Comparison of ENCODE assay signal across 27 mouse cellular contexts in the genomic region with DNA sequence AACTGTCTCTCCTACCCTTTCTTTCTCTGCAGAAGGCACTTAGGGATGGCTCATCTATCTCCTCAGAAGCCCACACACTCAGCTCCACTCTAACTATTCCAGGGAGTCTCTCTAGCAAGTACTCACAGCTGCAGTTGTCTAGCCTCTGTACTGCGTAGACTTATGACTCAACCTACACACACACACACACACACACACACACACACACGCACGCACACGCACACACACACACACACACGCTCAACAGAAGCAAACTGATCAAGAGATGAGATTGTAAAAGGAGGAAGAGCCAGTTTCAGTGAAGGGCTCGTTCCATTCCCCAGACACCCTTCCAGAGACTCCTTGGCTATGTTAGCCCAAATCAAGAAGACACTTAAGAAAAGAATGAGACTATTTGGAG. TPM values are rescaled to one million over a fixed set of nuclear protein-coding genes. Genes with fewer than 3 reads are reported as not detected.
DNase-seq lines count a peak whose midpoint lies in the region; ATAC-seq and TF ChIP-seq lines count a peak whose summit lies in the region.
"Had no signal": no experiment of that assay in that cellular context is flagged by ENCODE, and none has a peak within 500 bp of the region (broad histone marks: within the 10 kb centered on the region; RNA-seq: fewer than 3 reads in every experiment).

No protein-coding gene starts in this region.

- H3K4me1 ChIP-seq in CH12.LX (ENCODE audit: control insufficient read depth in 1 of 2, insufficient read depth in 2 of 2): peaks cover 6 to 59% of the 10 kb centered on the region in 2 experiments
- H3K4me1 ChIP-seq: embryonic facial prominence, embryonic 13.5 days; forebrain, embryonic 12.5 days; hindbrain, embryonic 10.5 days; intestine, embryonic 15.5 days; limb, embryonic 12.5 days; midbrain, embryonic 13.5 days; stomach, embryonic 15.5 days had no signal

- no peak for TF ChIP-seq RAD21 in CH12.LX (IDR thresholded peaks at IDR 0.05; ENCODE audit: low read depth, low read length)

- H3K79me2 ChIP-seq in CH12.LX (replicated peaks; ENCODE audit: control insufficient read depth, extremely low read depth, insufficient read depth, poor library complexity, severe bottlenecking): peaks cover 95% of the 10 kb centered on the region

- TF ChIP-seq CTCF in CH12.LX (conservative IDR thresholded peaks at IDR 0.05 in 1 of 2, IDR thresholded peaks at IDR 0.05 in 1 of 2; ENCODE audit: low read depth in 2 of 2, low read length in 2 of 2): no peak

- no peak for TF ChIP-seq POLR2A in CH12.LX (IDR thresholded peaks at IDR 0.05; ENCODE audit: low read depth, low read length)

- H3K4me2 ChIP-seq in CH12.LX (ENCODE audit: insufficient read depth, low read depth, poor library complexity, severe bottlenecking): no peak overlapping the region
- H3K4me2 ChIP-seq: embryonic facial prominence, embryonic 13.5 days; forebrain, embryonic 12.5 days; heart, embryonic 11.5 days; intestine, embryonic 15.5 days; limb, embryonic 12.5 days; liver, embryonic 11.5 days; midbrain, embryonic 13.5 days; stomach, embryonic 15.5 days had no signal

- H3K36me3 ChIP-seq in CH12.LX (replicated peaks in 1 of 2; ENCODE audit: control insufficient read depth in 1 of 2, insufficient read depth in 1 of 2, low read length in 1 of 2): peaks cover 54 to 79% of the 10 kb centered on the region in 2 experiments

- dilution Hi-C loops in CH12.LX (cut with MboI; ENCODE audit: extremely low pct_ligation_motif_present, extremely low pct_unique_long_range_greater_than_20kb, low sequenced_read_pairs): no loop called here

- no peak for TF ChIP-seq EP300 in CH12.LX (IDR thresholded peaks at IDR 0.05; ENCODE audit: low read length)

- no peak overlapping the region for H3K4me3 ChIP-seq in CH12.LX (replicated peaks in 1 of 3; ENCODE audit: low read depth in 2 of 3, low read length in 2 of 3, poor library complexity in 1 of 3)
- H3K4me3 ChIP-seq: embryonic facial prominence, embryonic 13.5 days; erythroblast, embryonic 14.5 days; forebrain, embryonic 12.5 days; hindbrain, embryonic 10.5 days; intestine, embryonic 15.5 days; limb, embryonic 12.5 days; midbrain, embryonic 13.5 days; stomach, embryonic 15.5 days had no signal

- ATAC-seq in megakaryocyte, adult 5-6 weeks (ENCODE audit: poor library complexity, severe bottlenecking): peak; percentile 33; the same call in 1 of the 2 replicates
- ATAC-seq: hindbrain, embryonic 16.5 days; intestine, embryonic 15.5 days; liver, postnatal 0 days; midbrain, embryonic 13.5 days had no signal

- H3K27me3 ChIP-seq in CH12.LX (replicated peaks): no peaks in the 10 kb centered on the region
- H3K27me3 ChIP-seq: embryonic facial prominence, embryonic 13.5 days; forebrain, embryonic 12.5 days; intestine, embryonic 15.5 days; limb, embryonic 12.5 days; midbrain, embryonic 13.5 days; stomach, embryonic 15.5 days had no signal

- no peak overlapping the region for H3K27ac ChIP-seq in CH12.LX (ENCODE audit: insufficient read depth, low read depth)
- H3K27ac ChIP-seq: embryonic facial prominence, embryonic 13.5 days; forebrain, embryonic 12.5 days; hindbrain, embryonic 10.5 days; intestine, embryonic 15.5 days; limb, embryonic 12.5 days; midbrain, embryonic 13.5 days; stomach, embryonic 15.5 days had no signal

- peak; percentile 38 to 53 for DNase-seq in left cerebral cortex, adult 9 months (ENCODE audit: low spot score in 2 of 2)
- no peak for DNase-seq in left cerebral cortex, adult 11 months (ENCODE audit: low spot score)
- peak; percentile 62 for DNase-seq in 416B (ENCODE audit: low read depth)
- no peak for DNase-seq in CH12.LX (ENCODE audit: extremely low read depth)
- no peak for DNase-seq in adrenal gland, adult 2 months
- no peak for DNase-seq in gastrocnemius, postnatal 10 days
- no peak for DNase-seq in testis, postnatal 14 days (ENCODE audit: low spot score)
- DNase-seq: adrenal gland, postnatal 36 days; cerebellum, adult 18-20 months; cerebellum, postnatal 14 days; heart, postnatal 10 days; kidney, adult 8-10 months; kidney, postnatal 10 days; liver, postnatal 0 days; lung, postnatal 10 days had no signal

- in situ Hi-C loops in CH12.LX (cut with MboI; ENCODE audit: low pct_ligation_motif_present, low pct_unique_long_range_greater_than_20kb, low sequenced_read_pairs): no loop called here

- H3K9ac ChIP-seq in CH12.LX (ENCODE audit: insufficient read depth, low read depth): no peak overlapping the region
- H3K9ac ChIP-seq: embryonic facial prominence, embryonic 13.5 days; forebrain, embryonic 12.5 days; intestine, embryonic 15.5 days; limb, embryonic 12.5 days; liver, postnatal 0 days; midbrain, embryonic 13.5 days; stomach, embryonic 15.5 days had no signal

- H3K9me3 ChIP-seq in CH12.LX (replicated peaks; ENCODE audit: low read length): peaks cover 11% of the 10 kb centered on the region
- H3K9me3 ChIP-seq: embryonic facial prominence, embryonic 13.5 days; forebrain, embryonic 12.5 days; hindbrain, embryonic 10.5 days; intestine, embryonic 15.5 days; limb, embryonic 12.5 days; midbrain, embryonic 13.5 days; stomach, embryonic 15.5 days had no signal

TF ChIP-seq in CH12.LX, 34 proteins besides CTCF, POLR2A, EP300 and RAD21:
- TF ChIP-seq POLR2AphosphoS2 (IDR thresholded peaks at IDR 0.05; ENCODE audit: low read depth, low read length): 0 out of 2 replicates have a peak, but pooled peaks have one; percentile 28
- TF ChIP-seq ZKSCAN1 (IDR thresholded peaks at IDR 0.05; ENCODE audit: borderline replicate concordance, low read depth, low read length): no peak
- no peak for TF ChIP-seq TBP (conservative IDR thresholded peaks at IDR 0.05; ENCODE audit: low read depth, low read length)

RNA-seq across cellular contexts. Expression of gene Slc25a19, which starts 30.4 kb away (rescaled TPM):
- total RNA-seq in CH12.LX (2012; rRNA removed) (277 and 312 TPM in 2 replicates), CH12.LX (2014; rRNA removed) (278 and 294 TPM in 2 replicates)
- polyA plus RNA-seq in CH12.LX (2012; ENCODE audit: insufficient read length, low read depth): 374 and 398 TPM in 2 replicates
- total RNA-seq in megakaryocyte, adult 5-6 weeks (2015): 5.7 and 8.0 TPM in 2 replicates
- total RNA-seq in megakaryocyte, adult 5-6 weeks (2017): 13.7 and 25.5 TPM in 2 replicates
- 100 to 1,000 TPM; 117 to 132 TPM for total RNA-seq in adrenal gland, adult 2 months (2021)
- polyA plus RNA-seq in adrenal gland, adult 2 months (2012; rRNA removed): 156 and 170 TPM in 2 replicates
- 10 to 100 TPM; 39.7 to 40.0 TPM for total RNA-seq in gastrocnemius, postnatal 10 days (2021)

RNA-seq across cellular contexts. Expression of gene Mif4gd, which starts 45.8 kb away (rescaled TPM):
- total RNA-seq in CH12.LX (2012; rRNA removed) (143 and 177 TPM in 2 replicates), CH12.LX (2014; rRNA removed) (160 and 174 TPM in 2 replicates)
- polyA plus RNA-seq in CH12.LX (2012; ENCODE audit: insufficient read length, low read depth): 131 and 143 TPM in 2 replicates
- total RNA-seq in megakaryocyte, adult 5-6 weeks (2015): 23.6 and 28.0 TPM in 2 replicates
- 20.2 and 24.4 TPM in 2 replicates for total RNA-seq in megakaryocyte, adult 5-6 weeks (2017)
- total RNA-seq in adrenal gland, adult 2 months (2021): 100 to 1,000 TPM in 1 of 2 experiments, 10 to 100 TPM in 1; 92.5 to 170 TPM
- 182 and 243 TPM in 2 replicates for polyA plus RNA-seq in adrenal gland, adult 2 months (2012; rRNA removed)
- 10 to 100 TPM; 38.3 to 38.7 TPM for total RNA-seq in gastrocnemius, postnatal 10 days (2021)

RNA-seq across cellular contexts. Expression of gene Grb2, which starts 49.9 kb away (rescaled TPM):
- total RNA-seq in CH12.LX (2012; rRNA removed) (63.6 and 67.7 TPM in 2 replicates), CH12.LX (2014; rRNA removed) (110 and 117 TPM in 2 replicates)
- polyA plus RNA-seq in CH12.LX (2012; ENCODE audit: insufficient read length, low read depth): 228 and 241 TPM in 2 replicates
- total RNA-seq in megakaryocyte, adult 5-6 weeks (2015): 109 TPM in 2 replicates
- 68.7 and 124 TPM in 2 replicates for total RNA-seq in megakaryocyte, adult 5-6 weeks (2017)
- total RNA-seq in adrenal gland, adult 2 months (2021): 100 to 1,000 TPM; 136 to 162 TPM
- polyA plus RNA-seq in adrenal gland, adult 2 months (2012; rRNA removed): 41.2 and 50.8 TPM in 2 replicates
- total RNA-seq in gastrocnemius, postnatal 10 days (2021): 10 to 100 TPM; 93.7 to 95.9 TPM

RNA-seq across cellular contexts. Expression of gene Gga3, which starts 54.7 kb away (rescaled TPM):
- total RNA-seq in CH12.LX (2012; rRNA removed) (18.7 and 22.6 TPM in 2 replicates), CH12.LX (2014; rRNA removed) (7.7 TPM in 2 replicates)
- polyA plus RNA-seq in CH12.LX (2012; ENCODE audit: insufficient read length, low read depth): 37.2 and 39.8 TPM in 2 replicates
- 30.8 and 34.0 TPM in 2 replicates for total RNA-seq in megakaryocyte, adult 5-6 weeks (2015)
- 24.0 and 34.2 TPM in 2 replicates for total RNA-seq in megakaryocyte, adult 5-6 weeks (2017)
- total RNA-seq in adrenal gland, adult 2 months (2021): 10 to 100 TPM; 21.8 to 38.7 TPM
- 22.6 and 38.9 TPM in 2 replicates for polyA plus RNA-seq in adrenal gland, adult 2 months (2012; rRNA removed)
- 10 to 100 TPM in 1 of 2 experiments, 1 to 10 TPM in 1; 9.3 to 21.6 TPM for total RNA-seq in gastrocnemius, postnatal 10 days (2021)

RNA-seq across cellular contexts. Expression of gene Mrps7, which starts 54.8 kb away (rescaled TPM):
- total RNA-seq in CH12.LX (2012; rRNA removed) (172 and 217 TPM in 2 replicates), CH12.LX (2014; rRNA removed) (154 and 168 TPM in 2 replicates)
- polyA plus RNA-seq in CH12.LX (2012; ENCODE audit: insufficient read length, low read depth): 157 and 184 TPM in 2 replicates
- 29.0 and 30.2 TPM in 2 replicates for total RNA-seq in megakaryocyte, adult 5-6 weeks (2015)
- 11.7 and 29.8 TPM in 2 replicates for total RNA-seq in megakaryocyte, adult 5-6 weeks (2017)
- total RNA-seq in adrenal gland, adult 2 months (2021): 100 to 1,000 TPM in 1 of 2 experiments, 10 to 100 TPM in 1; 99.9 to 121 TPM
- 31.8 and 33.5 TPM in 2 replicates for polyA plus RNA-seq in adrenal gland, adult 2 months (2012; rRNA removed)
- 10 to 100 TPM; 61.1 to 71.6 TPM for total RNA-seq in gastrocnemius, postnatal 10 days (2021)

Comparison
In these comparisons a context has a peak if more than half of its experiments do, and no peak if none do; other contexts are left out.
1. DNase-seq: peak in left cerebral cortex, adult 9 months (2 of 2) and 416B (single experiment); none in left cerebral cortex, adult 11 months (single experiment), CH12.LX (single experiment), adrenal gland, adult 2 months (single experiment), gastrocnemius, postnatal 10 days (single experiment) and testis, postnatal 14 days (single experiment).